Mouse (Mus musculus) liver, adult 2 months (tissue): ENCODE results near the gene Armt1.

ENCODE experiments used
- CTCF ChIP-seq: fragments of 200-500 bp; IDR thresholded peaks from 2 replicates; pipeline ENCODE4 v1.5.1; 2011; ENCODE audit warnings: low read depth, low read length, control low read depth
- POLR2A ChIP-seq: fragments of 200-500 bp; IDR thresholded peaks from 2 replicates; pipeline ENCODE4 v1.6.1; 2011; ENCODE audit warnings: low read length, control low read depth; ENCODE audit not compliant: insufficient read depth; ENCODE audit errors: extremely low read depth

- TF ChIP-seq CTCF (no peak), POLR2A (no peak)
Measured at GRCm38 (mm10) chr10:4491281-4491680, 59.0 kb downstream of the Armt1 start.
